Mouse (Mus musculus) monocyte, adult 59 days (primary cell): ENCODE results near the gene Olfr293. TPM values are rescaled to one million over a fixed set of nuclear protein-coding genes. Genes with fewer than 3 reads are reported as not detected.

Experiments used
- total RNA-seq, 2 experiments: library from RNA; stranded (reverse); gene quantifications; one replicate each; pipeline ENCODE4 v1.2.4; 2023

Gene Olfr293
- total RNA-seq = not detected

DNA sequence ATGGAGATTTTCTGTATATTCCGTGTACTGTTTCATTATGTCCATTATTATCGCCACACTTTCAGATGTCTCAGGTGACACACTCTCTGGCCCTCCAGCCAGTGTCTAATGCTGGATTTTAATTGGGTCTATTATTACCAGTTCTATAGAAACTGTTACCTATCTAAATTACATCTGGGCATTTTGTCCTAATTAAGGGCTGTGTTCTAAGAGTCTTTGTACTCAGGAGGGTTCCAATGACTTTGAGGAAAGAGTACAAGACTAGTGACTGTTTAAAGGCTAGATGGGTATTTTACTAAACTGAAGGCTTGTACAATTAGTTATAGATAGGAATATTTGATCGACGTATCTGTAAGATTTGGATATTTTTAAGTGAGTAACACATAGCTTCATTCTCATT is at the start of gene Olfr293:
TSS of gene Olfr293 (plus strand) at position 301 of the 400 bp plus-strand sequence.

GRCm38 (mm10) chr7:86616543-86616942 is 32.3 kb upstream of the Olfr293 start, which contains the start of gene Olfr294:
Gene Olfr294 (minus strand): TSS chr7:86616643.

DNA sequence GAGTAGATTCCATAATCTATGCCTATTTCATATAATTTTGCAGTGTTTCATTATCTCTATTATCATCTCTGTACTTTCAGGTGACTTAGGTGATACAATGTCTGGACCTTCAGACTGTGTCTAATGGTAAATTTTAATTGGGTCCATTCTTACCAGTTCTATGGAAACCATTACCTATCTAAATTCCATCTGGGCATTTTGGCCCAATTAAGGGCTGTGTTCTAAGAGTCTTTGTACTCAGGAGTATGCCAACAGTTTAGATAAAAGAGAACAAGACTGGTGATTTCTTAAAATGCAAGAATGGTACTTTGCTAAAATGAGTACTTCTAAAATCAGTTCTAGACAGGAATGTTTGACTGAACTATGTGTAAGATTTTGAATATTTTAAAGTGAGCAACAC is 39.2 kb downstream of the Olfr293 start, which contains the start of gene Olfr292:
TSS of gene Olfr292 (plus strand) at position 301 of the 400 bp plus-strand sequence.

Other genes with a start within 250 kb of the Olfr293 start
- not detected for gene Olfr301, start 245.2 kb upstream of the Olfr293 start, total RNA-seq
- gene Olfr299, start 189.1 kb upstream of the Olfr293 start, total RNA-seq = not detected
- not detected for gene Olfr298, start 156.6 kb upstream of the Olfr293 start, total RNA-seq
- gene Olfr297, start 129.1 kb upstream of the Olfr293 start, total RNA-seq = not detected
- gene Olfr295, start 65.2 kb upstream of the Olfr293 start, total RNA-seq = not detected
- gene Olfr294, start 32.4 kb upstream of the Olfr293 start, total RNA-seq = not detected
- not detected for gene Olfr292, start 39.3 kb downstream of the Olfr293 start, total RNA-seq
- not detected for gene Folh1, start 126.9 kb downstream of the Olfr293 start, total RNA-seq
- not detected for gene Vmn2r77, start 146.0 kb downstream of the Olfr293 start, total RNA-seq